Mouse (Mus musculus) liver, postnatal 0 days (tissue): ENCODE results near the gene Gpr39.

Experiments used
- CTCF ChIP-seq: sonication (generic); IDR thresholded peaks from 2 replicates; pipeline ENCODE4 v1.5.1; 2016; ENCODE audit warnings: antibody characterized with exemption, low read depth
- EP300 ChIP-seq: IDR thresholded peaks from 2 replicates; pipeline ENCODE4 v1.6.1; 2016; ENCODE audit warnings: antibody characterized with exemption, low read depth, mild to moderate bottlenecking

GRCm38 (mm10) chr1:125759972-125760695 lies 83.3 kb downstream of the Gpr39 start:
- no peak for TF ChIP-seq CTCF
- no peak for TF ChIP-seq EP300
